Mouse (Mus musculus): ENCODE data around the gene Kcnb1.

GRCm38 (mm10) chr2:167208984-167209383 lies 19.0 kb upstream of the Kcnb1 start:
- no peak for TF ChIP-seq CTCF (conservative IDR thresholded peaks at IDR 0.05; ENCODE audit: low read length)
- TF ChIP-seq POU5F1 (IDR thresholded peaks at IDR 0.05; ENCODE audit: borderline replicate concordance, low read length): no peak
- TF ChIP-seq NANOG (IDR thresholded peaks at IDR 0.05; ENCODE audit: borderline replicate concordance, low read length): no peak
